Mouse (Mus musculus): ENCODE results near the gene Scn1b. TPM values are rescaled to one million over a fixed set of nuclear protein-coding genes. Genes with fewer than 3 reads are reported as not detected.
A peak's percentile ranks its signal among the peaks of the same experiment; 100 is the strongest.

The Scn1b gene
- polyA plus RNA-seq, 1 experiment from 2014 or later = 4.4 TPM

- ATAC-seq (replicated peaks) = no peak
- WGBS = 47% methylated on average over 18 of the region's 19 CpGs
- no peak overlapping the region for H3K4me3 ChIP-seq
- no peak overlapping the region for H3K9ac ChIP-seq (replicated peaks)
- H3K27ac ChIP-seq (replicated peaks) = no peak overlapping the region
- no peaks in the 10 kb centered on the region for H3K9me3 ChIP-seq
- H3K4me1 ChIP-seq = peaks cover 9% of the 10 kb centered on the region
- H3K27me3 ChIP-seq = no peaks in the 10 kb centered on the region
- no peak overlapping the region for H3K4me2 ChIP-seq (replicated peaks)
- no peaks in the 10 kb centered on the region for H3K36me3 ChIP-seq
These were observed 29.5 kb upstream of the Scn1b start for GRCm38 (mm10) chr7:31156034-31156928.

- H3K4me1 ChIP-seq = peaks cover 10% of the 10 kb centered on the region
- no peak within 1 kb of the TSS for H3K4me3 ChIP-seq
- H3K27me3 ChIP-seq = no peaks in the 10 kb centered on the region
- no peak within 1 kb of the TSS for H3K9ac ChIP-seq (replicated peaks)
- no peak for ATAC-seq (replicated peaks)
- no peak within 1 kb of the TSS for H3K27ac ChIP-seq (replicated peaks)
- H3K36me3 ChIP-seq = no peaks in the 10 kb centered on the region
- no peaks in the 10 kb centered on the region for H3K9me3 ChIP-seq
- 83% methylated on average over 5 of the region's 5 CpGs for WGBS
- no peak within 1 kb of the TSS for H3K4me2 ChIP-seq (replicated peaks)
These were observed 28.7 kb upstream of the Scn1b start, which contains the start of gene Gramd1a for GRCm38 (mm10) chr7:31155296-31156033. TSS of gene Gramd1a (minus strand) at chr7:31155896.

GRCm38 (mm10) chr7:31153536-31154320 lies 26.9 kb upstream of the Scn1b start:
- Histone ChIP-seq H3K9me3 (no peaks in the 10 kb centered on the region), H3K27me3 (no peaks in the 10 kb centered on the region), H3K4me2 (replicated peaks) (no peak overlapping the region), H3K27ac (replicated peaks) (no peak overlapping the region), H3K36me3 (no peaks in the 10 kb centered on the region), H3K9ac (replicated peaks) (no peak overlapping the region), H3K4me1 (peaks cover 16% of the 10 kb centered on the region), H3K4me3 (no peak overlapping the region)
- no peak for ATAC-seq (replicated peaks)
- WGBS = 87% methylated on average over 6 of the region's 6 CpGs

GRCm38 (mm10) chr7:31151301-31152241 lies 24.8 kb upstream of the Scn1b start:
- peak overlapping the region; percentile 60 for H3K4me2 ChIP-seq (replicated peaks)
- H3K9me3 ChIP-seq = no peaks in the 10 kb centered on the region
- peaks cover 34% of the 10 kb centered on the region for H3K4me1 ChIP-seq
- peak overlapping the region; percentile 86 for H3K4me3 ChIP-seq
- H3K27me3 ChIP-seq = no peaks in the 10 kb centered on the region
- H3K9ac ChIP-seq (replicated peaks) = peak overlapping the region; percentile 98
- peak overlapping the region; percentile 96 for H3K27ac ChIP-seq (replicated peaks)
- no peaks in the 10 kb centered on the region for H3K36me3 ChIP-seq
- peak; percentile 34 for ATAC-seq (replicated peaks)
- 16% methylated on average over 23 of the region's 23 CpGs for WGBS

GRCm38 (mm10) chr7:31150566-31151300 lies 23.9 kb upstream of the Scn1b start:
- Histone ChIP-seq H3K27me3 (no peaks in the 10 kb centered on the region), H3K4me2 (replicated peaks) (peak overlapping the region; percentile 60), H3K36me3 (no peaks in the 10 kb centered on the region), H3K9me3 (no peaks in the 10 kb centered on the region), H3K9ac (replicated peaks) (peak overlapping the region; percentile 98), H3K27ac (replicated peaks) (peak overlapping the region; percentile 96), H3K4me3 (peak overlapping the region; percentile 86), H3K4me1 (peaks cover 34% of the 10 kb centered on the region)
- peak; percentile 80 for ATAC-seq (replicated peaks)
- under 1% methylated on average over 61 of the region's 63 CpGs for WGBS

- Histone ChIP-seq H3K9ac (replicated peaks) (peak overlapping the region; percentile 98), H3K27ac (replicated peaks) (peak overlapping the region; percentile 96), H3K36me3 (no peaks in the 10 kb centered on the region), H3K4me3 (peak overlapping the region; percentile 86), H3K27me3 (no peaks in the 10 kb centered on the region), H3K4me2 (replicated peaks) (peak overlapping the region; percentile 60), H3K9me3 (no peaks in the 10 kb centered on the region), H3K4me1 (peaks cover 34% of the 10 kb centered on the region)
- under 1% methylated on average over 20 of the region's 20 CpGs for WGBS
- peak; percentile 12 for ATAC-seq (replicated peaks)
These were observed 23.2 kb upstream of the Scn1b start for GRCm38 (mm10) chr7:31149751-31150565.

- peak overlapping the region; percentile 96 for H3K27ac ChIP-seq (replicated peaks)
- peak overlapping the region; percentile 86 for H3K4me3 ChIP-seq
- H3K4me2 ChIP-seq (replicated peaks) = peak overlapping the region; percentile 60
- peak overlapping the region; percentile 98 for H3K9ac ChIP-seq (replicated peaks)
- WGBS = 21% methylated on average over 9 of the region's 9 CpGs
- H3K27me3 ChIP-seq = no peaks in the 10 kb centered on the region
- no peak for ATAC-seq (replicated peaks)
- H3K36me3 ChIP-seq = no peaks in the 10 kb centered on the region
- H3K4me1 ChIP-seq = peaks cover 34% of the 10 kb centered on the region
- H3K9me3 ChIP-seq = no peaks in the 10 kb centered on the region
These were observed 22.5 kb upstream of the Scn1b start for GRCm38 (mm10) chr7:31149271-31149670.

GRCm38 (mm10) chr7:31148756-31149155 lies 22.0 kb upstream of the Scn1b start:
- peak; percentile 13 for ATAC-seq (replicated peaks)
- 4% methylated on average over 9 of the region's 9 CpGs for WGBS
- Histone ChIP-seq H3K9ac (replicated peaks) (peak overlapping the region; percentile 98), H3K36me3 (no peaks in the 10 kb centered on the region; the same call in 1 of the 2 replicates), H3K9me3 (no peaks in the 10 kb centered on the region), H3K4me2 (replicated peaks) (peak overlapping the region; percentile 60), H3K4me3 (peak overlapping the region; percentile 86), H3K27me3 (no peaks in the 10 kb centered on the region), H3K27ac (replicated peaks) (peak overlapping the region; percentile 96), H3K4me1 (peaks cover 34% of the 10 kb centered on the region)

GRCm38 (mm10) chr7:31148086-31148485 lies 21.3 kb upstream of the Scn1b start:
- Histone ChIP-seq H3K27ac (replicated peaks) (peak overlapping the region; percentile 96), H3K4me1 (peaks cover 34% of the 10 kb centered on the region)
- 49% methylated on average over 3 of the region's 3 CpGs for WGBS

More at GRCm38 (mm10) chr7:31148086-31148485, 21.3 kb upstream of the Scn1b start:
- no peak for ATAC-seq (replicated peaks)
- Histone ChIP-seq H3K36me3 (peaks cover 6% of the 10 kb centered on the region), H3K4me3 (peak overlapping the region; percentile 86), H3K9ac (replicated peaks) (peak overlapping the region; percentile 98), H3K9me3 (no peaks in the 10 kb centered on the region), H3K4me2 (replicated peaks) (peak overlapping the region; percentile 60), H3K27me3 (no peaks in the 10 kb centered on the region)

All from forebrain, embryonic 15.5 days (tissue).